Mouse (Mus musculus): ENCODE results near the gene Pdzk1. TPM values are rescaled to one million over a fixed set of nuclear protein-coding genes. Genes with fewer than 3 reads are reported as not detected.

Pdzk1 gene
- polyA plus RNA-seq, 1 experiment from 2014 or later: 16.0 TPM

DNA sequence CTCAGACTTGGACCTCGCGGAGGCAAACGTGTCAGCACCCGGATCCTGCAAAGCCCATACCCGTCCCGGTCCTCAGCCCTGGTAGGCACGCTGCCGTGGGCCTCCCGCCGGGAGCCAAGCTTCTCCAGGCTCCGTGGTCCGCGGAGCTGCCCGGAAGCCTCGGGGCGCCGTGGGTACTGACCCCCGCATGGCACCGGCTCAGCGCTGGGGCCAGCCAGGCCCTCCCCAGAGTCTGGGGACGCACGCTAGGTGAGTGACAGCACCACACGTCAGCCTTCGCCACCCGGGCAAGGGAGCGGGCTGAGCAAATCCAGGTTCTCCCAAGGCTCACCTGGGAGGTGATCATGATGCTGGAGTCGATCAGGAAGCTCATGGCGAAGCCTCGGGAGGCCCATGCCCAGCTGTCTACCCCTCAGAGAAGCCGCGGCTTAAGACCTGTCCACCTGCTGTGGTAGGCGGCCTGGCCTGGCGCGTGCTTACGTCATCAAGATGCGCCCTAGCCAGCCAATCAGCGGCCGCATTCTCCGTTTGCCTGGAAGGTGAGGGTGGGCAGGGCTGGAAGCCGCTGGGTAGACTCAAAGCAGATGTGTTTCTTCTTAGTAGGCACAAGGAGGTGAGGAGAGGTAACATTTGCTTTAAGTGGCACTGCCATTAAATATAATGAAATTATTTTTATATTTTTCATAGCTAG, 75.9 kb downstream of the Pdzk1 start, which contains the start of gene Gpr89:
Gene Gpr89 (minus strand): TSS at position 496 of the 691 bp plus-strand sequence.
- no peaks in the 10 kb centered on the region for H3K9me3 ChIP-seq
- H3K9ac ChIP-seq: peak within 1 kb of the TSS; percentile 89
- under 1% methylated on average over 40 of the region's 40 CpGs for WGBS
- H3K27ac ChIP-seq: peak within 1 kb of the TSS; percentile 27; the same call in 1 of the 2 replicates
- peak within 1 kb of the TSS; percentile 97 for H3K4me3 ChIP-seq (replicated peaks)
- ATAC-seq: peak; percentile 96
- H3K4me2 ChIP-seq (replicated peaks): peak within 1 kb of the TSS; percentile 83
- no peaks in the 10 kb centered on the region for H3K36me3 ChIP-seq
- H3K27me3 ChIP-seq (replicated peaks): no peaks in the 10 kb centered on the region
- no peaks in the 10 kb centered on the region; the same call in 1 of the 2 replicates for H3K4me1 ChIP-seq (replicated peaks)

DNA sequence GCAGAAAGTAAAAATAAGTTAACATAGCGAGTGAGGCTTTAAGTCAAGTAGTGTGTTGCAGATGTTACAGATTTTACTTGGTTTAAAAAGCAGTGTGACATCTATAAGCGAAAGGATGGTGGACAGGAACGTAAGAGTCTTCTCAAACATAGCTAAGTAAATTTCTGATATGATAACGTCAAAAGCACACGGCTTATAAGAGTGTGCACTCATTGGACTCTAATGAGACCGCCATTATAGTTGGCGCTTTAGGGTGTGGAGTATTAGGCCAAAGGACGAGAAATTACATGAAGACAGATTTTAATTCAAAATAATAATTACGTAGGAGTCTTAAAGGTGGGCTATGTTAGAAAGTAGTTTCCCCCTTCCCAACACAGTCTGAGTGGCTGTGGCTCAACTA, 76.5 kb downstream of the Pdzk1 start:
- no peak for ATAC-seq
- peak overlapping the region; percentile 83 for H3K4me2 ChIP-seq (replicated peaks)
- H3K36me3 ChIP-seq: no peaks in the 10 kb centered on the region
- H3K4me3 ChIP-seq (replicated peaks): peak overlapping the region; percentile 97
- peak overlapping the region; percentile 89; the same call in 1 of the 2 replicates for H3K9ac ChIP-seq
- H3K4me1 ChIP-seq (replicated peaks): no peaks in the 10 kb centered on the region; the same call in 1 of the 2 replicates
- no peaks in the 10 kb centered on the region for H3K9me3 ChIP-seq
- 48% methylated on average over 9 of the region's 9 CpGs for WGBS
- no peaks in the 10 kb centered on the region for H3K27me3 ChIP-seq (replicated peaks)
- H3K27ac ChIP-seq: no peak overlapping the region

Other genes with a start within 250 kb of the Pdzk1 start
- 26.5 and 31.3 TPM in 2 replicates for gene Polr3gl, start 235.1 kb upstream of the Pdzk1 start, polyA plus RNA-seq (2015; fragmentation: Nextera tagmentation; extraction: Ambion mirVana)
- 1.9 and 2.3 TPM in 2 replicates for gene Ankrd34a, start 232.6 kb upstream of the Pdzk1 start, polyA plus RNA-seq (2015; fragmentation: Nextera tagmentation; extraction: Ambion mirVana)
- 4.8 and 5.7 TPM in 2 replicates for gene Lix1l, start 228.1 kb upstream of the Pdzk1 start, polyA plus RNA-seq (2015; fragmentation: Nextera tagmentation; extraction: Ambion mirVana)
- 113 and 118 TPM in 2 replicates for gene Rbm8a, start 199.4 kb upstream of the Pdzk1 start, polyA plus RNA-seq (2015; fragmentation: Nextera tagmentation; extraction: Ambion mirVana)
- 42.2 TPM in 2 replicates for gene Pex11b, start 193.9 kb upstream of the Pdzk1 start, polyA plus RNA-seq (2015; fragmentation: Nextera tagmentation; extraction: Ambion mirVana)
- 0.08 TPM in 1 of 2 replicates, not detected in the other for gene Gm42957, start 193.8 kb upstream of the Pdzk1 start, polyA plus RNA-seq (2015; fragmentation: Nextera tagmentation; extraction: Ambion mirVana)
- gene Itga10, start 183.7 kb upstream of the Pdzk1 start, polyA plus RNA-seq (2015; fragmentation: Nextera tagmentation; extraction: Ambion mirVana): 0.43 and 0.49 TPM in 2 replicates
- 0.48 and 0.49 TPM in 2 replicates for gene Ankrd35, start 159.2 kb upstream of the Pdzk1 start, polyA plus RNA-seq (2015; fragmentation: Nextera tagmentation; extraction: Ambion mirVana)
- 37.1 and 37.2 TPM in 2 replicates for gene Pias3, start 132.9 kb upstream of the Pdzk1 start, polyA plus RNA-seq (2015; fragmentation: Nextera tagmentation; extraction: Ambion mirVana)
- gene Nudt17, start 120.7 kb upstream of the Pdzk1 start, polyA plus RNA-seq (2015; fragmentation: Nextera tagmentation; extraction: Ambion mirVana): 5.7 and 5.9 TPM in 2 replicates
- gene Polr3c, start 101.7 kb upstream of the Pdzk1 start, polyA plus RNA-seq (2015; fragmentation: Nextera tagmentation; extraction: Ambion mirVana): 36.5 and 39.3 TPM in 2 replicates
- 41.6 and 46.1 TPM in 2 replicates for gene Rnf115, start 101.6 kb upstream of the Pdzk1 start, polyA plus RNA-seq (2015; fragmentation: Nextera tagmentation; extraction: Ambion mirVana)
- 1.1 and 1.4 TPM in 2 replicates for gene Cd160, start 67 bp downstream of the Pdzk1 start, polyA plus RNA-seq (2015; fragmentation: Nextera tagmentation; extraction: Ambion mirVana)
- gene Gja5, start 75.4 kb downstream of the Pdzk1 start, polyA plus RNA-seq (2015; fragmentation: Nextera tagmentation; extraction: Ambion mirVana): 14.8 and 16.4 TPM in 2 replicates
- gene Gpr89, start 76.1 kb downstream of the Pdzk1 start, polyA plus RNA-seq (2015; fragmentation: Nextera tagmentation; extraction: Ambion mirVana): 74.3 and 75.0 TPM in 2 replicates
- 0.01 and 0.03 TPM in 2 replicates for gene Gja8, start 96.7 kb downstream of the Pdzk1 start, polyA plus RNA-seq (2015; fragmentation: Nextera tagmentation; extraction: Ambion mirVana)